In genomic region chr7:141467230-141468030, GRCm38 (mm10) we compare ENCODE assay signal across 8 mouse cellular contexts. TPM values are rescaled to one million over a fixed set of nuclear protein-coding genes. Genes with fewer than 3 reads are reported as not detected.
DNase-seq lines count a peak whose midpoint lies in the region; ATAC-seq lines count a peak whose summit lies in the region.

Cd151 (plus strand) TSS chr7:141467392.

- peak; percentile 81 for ATAC-seq in intestine, embryonic 16.5 days
- peak; percentile 59 for ATAC-seq in limb, embryonic 11.5 days (ENCODE audit: insufficient number of reproducible peaks, low FRiP score, low TSS enrichment, low read depth)
- peak; percentile 74 for ATAC-seq in midbrain, embryonic 12.5 days (ENCODE audit: low FRiP score, low read depth)

- H3K4me2 ChIP-seq in intestine, embryonic 16.5 days (ENCODE audit: low read depth, low read length), result peak within 1 kb of the TSS; percentile 82
- H3K4me2 ChIP-seq in limb, embryonic 11.5 days (ENCODE audit: low read depth, severe bottlenecking), result peak within 1 kb of the TSS; percentile 78
- H3K4me2 ChIP-seq in midbrain, embryonic 12.5 days (replicated peaks), result peak within 1 kb of the TSS; percentile 74

- H3K9me3 ChIP-seq in intestine, embryonic 16.5 days (ENCODE audit: control insufficient read depth, low read length), result no peaks in the 10 kb centered on the region
- H3K9me3 ChIP-seq in limb, embryonic 11.5 days (ENCODE audit: control insufficient read depth, low read length), result no peaks in the 10 kb centered on the region
- no peaks in the 10 kb centered on the region for H3K9me3 ChIP-seq in midbrain, embryonic 12.5 days

- H3K4me1 ChIP-seq in intestine, embryonic 16.5 days (ENCODE audit: control insufficient read depth, insufficient read depth, low read length), result peaks cover 23% of the 10 kb centered on the region
- H3K4me1 ChIP-seq in limb, embryonic 11.5 days (ENCODE audit: control insufficient read depth, insufficient read depth, low read length), result peaks cover 32% of the 10 kb centered on the region
- H3K4me1 ChIP-seq in midbrain, embryonic 12.5 days, result peaks cover 43% of the 10 kb centered on the region

- peak within 1 kb of the TSS; percentile 85 for H3K4me3 ChIP-seq in intestine, embryonic 16.5 days (ENCODE audit: low read length)
- H3K4me3 ChIP-seq in limb, embryonic 11.5 days (ENCODE audit: low read depth, low read length), result peak within 1 kb of the TSS; percentile 60
- H3K4me3 ChIP-seq in midbrain, embryonic 12.5 days, result peak within 1 kb of the TSS; percentile 70

- peaks cover 20% of the 10 kb centered on the region for H3K27me3 ChIP-seq in intestine, embryonic 16.5 days (replicated peaks; ENCODE audit: control insufficient read depth, insufficient read depth, low read length)
- peaks cover 22% of the 10 kb centered on the region for H3K27me3 ChIP-seq in limb, embryonic 11.5 days (ENCODE audit: control insufficient read depth, insufficient read depth, low read length)
- H3K27me3 ChIP-seq in midbrain, embryonic 12.5 days, result peaks cover 48% of the 10 kb centered on the region

- under 1% methylated on average over 50 of the region's 52 CpGs for WGBS in intestine, embryonic 16.5 days
- under 1% methylated on average over 52 of the region's 52 CpGs for WGBS in limb, embryonic 11.5 days
- under 1% methylated on average over 52 of the region's 52 CpGs for WGBS in midbrain, embryonic 12.5 days

- peak; percentile 74 for DNase-seq in cerebellum, adult 11 months
- DNase-seq in cerebellum, adult 8-10 months, result no peak
- peak; percentile 89 for DNase-seq in embryo, embryonic 10.5 days (ENCODE audit: low spot score)
- no peak for DNase-seq in gonadal fat pad, adult 2 months (ENCODE audit: low read depth)
- peak; percentile 91 for DNase-seq in limb, embryonic 11.5 days (ENCODE audit: low spot score)
- DNase-seq in spleen, postnatal 14 days (ENCODE audit: low spot score in 2 of 2), result peak; percentile 82 to 85

- peak within 1 kb of the TSS; percentile 78 for H3K27ac ChIP-seq in intestine, embryonic 16.5 days (ENCODE audit: low read length)
- no peak within 1 kb of the TSS; the same call in 1 of the 2 replicates for H3K27ac ChIP-seq in limb, embryonic 11.5 days (replicated peaks; ENCODE audit: low read depth, low read length)
- H3K27ac ChIP-seq in midbrain, embryonic 12.5 days (replicated peaks), result peak within 1 kb of the TSS; percentile 79

- H3K36me3 ChIP-seq in intestine, embryonic 16.5 days (ENCODE audit: control insufficient read depth, insufficient read depth, low read length), result peaks cover 7% of the 10 kb centered on the region; the same call in 1 of the 2 replicates
- H3K36me3 ChIP-seq in limb, embryonic 11.5 days (ENCODE audit: control insufficient read depth, insufficient read depth, low read length), result peaks cover 26% of the 10 kb centered on the region
- H3K36me3 ChIP-seq in midbrain, embryonic 12.5 days, result peaks cover 27% of the 10 kb centered on the region

- peak within 1 kb of the TSS; percentile 92 for H3K9ac ChIP-seq in intestine, embryonic 16.5 days (ENCODE audit: low read depth, low read length)
- H3K9ac ChIP-seq in limb, embryonic 11.5 days (ENCODE audit: low read length), result peak within 1 kb of the TSS; percentile 55
- peak within 1 kb of the TSS; percentile 83 for H3K9ac ChIP-seq in midbrain, embryonic 12.5 days (replicated peaks)

RNA-seq across cellular contexts. Expression of gene Cd151, which starts in this region (rescaled TPM):
- polyA plus RNA-seq in gonadal fat pad, adult 2 months (2012; rRNA removed), result 670 and 894 TPM in 2 replicates
- polyA plus RNA-seq in intestine, embryonic 16.5 days (2015; fragmentation: Nextera tagmentation; extraction: Ambion mirVana), result 30.6 and 30.8 TPM in 2 replicates
- 27.2 and 35.7 TPM in 2 replicates for polyA plus RNA-seq in limb, embryonic 11.5 days (2014; fragmentation: Nextera tagmentation; extraction: Ambion mirVana)
- polyA plus RNA-seq in midbrain, embryonic 12.5 days (2016; fragmentation: Nextera tagmentation; extraction: Ambion mirVana), result 14.8 and 15.6 TPM in 2 replicates

Comparison
In these comparisons a context has a peak if more than half of its experiments do, and no peak if none do; other contexts are left out.
1. RNA of gene Cd151 (polyA plus RNA-seq): 670 to 894 TPM in gonadal fat pad, adult 2 months; 27.2 to 35.7 TPM in limb, embryonic 11.5 days, 30.6 to 30.8 TPM in intestine, embryonic 16.5 days and 14.8 to 15.6 TPM in midbrain, embryonic 12.5 days; every median in the first group is over 10 times any median in the second.
2. DNase-seq: peak in cerebellum, adult 11 months (single experiment), embryo, embryonic 10.5 days (single experiment), limb, embryonic 11.5 days (single experiment) and spleen, postnatal 14 days (2 of 2); none in cerebellum, adult 8-10 months (single experiment) and gonadal fat pad, adult 2 months (single experiment).
3. Peak in every context shown above with its lines, with median percentiles within 50 percentile points of each other: ATAC-seq, H3K4me2 ChIP-seq, H3K4me3 ChIP-seq and H3K9ac ChIP-seq.